Mouse (Mus musculus): ENCODE measurements at regions not wholly inside any gene's neighbourhood (a gene's known extent, or its start where the extent isn't known, plus 50 kb on each side); places are given as distances from the start of the nearest gene placed in this dataset.

- Histone ChIP-seq H3K9ac (ENCODE audit: low read depth, low read length) (no peak overlapping the region), H3K4me3 (ENCODE audit: low read depth, low read length) (no peak overlapping the region), H3K9me3 (ENCODE audit: control insufficient read depth) (no peaks in the 10 kb centered on the region), H3K27ac (ENCODE audit: low read depth, low read length) (no peak overlapping the region), H3K4me2 (replicated peaks; ENCODE audit: low read depth) (no peak overlapping the region), H3K4me1 (replicated peaks; ENCODE audit: control insufficient read depth, insufficient read depth, low read length) (no peaks in the 10 kb centered on the region), H3K36me3 (ENCODE audit: control insufficient read depth, insufficient read depth) (no peaks in the 10 kb centered on the region), H3K27me3 (replicated peaks; ENCODE audit: control insufficient read depth, insufficient read depth, low read length) (no peaks in the 10 kb centered on the region)
- 78% methylated on average over 2 of the region's 2 CpGs for WGBS
- ATAC-seq = no peak
- TF ChIP-seq CTCF (IDR thresholded peaks at IDR 0.05; ENCODE audit: low read depth) = no peak
These were observed 189.4 kb downstream of the Map2k6 start for GRCm38 (mm10) chr11:110588280-110588679.

GRCm38 (mm10) chr11:110595266-110595862 lies 196.4 kb downstream of the Map2k6 start:
- no peak overlapping the region for H3K4me2 ChIP-seq (replicated peaks; ENCODE audit: low read depth)
- no peak for ATAC-seq
- no peaks in the 10 kb centered on the region for H3K27me3 ChIP-seq (replicated peaks; ENCODE audit: control insufficient read depth, insufficient read depth, low read length)
- no peak overlapping the region for H3K9ac ChIP-seq (ENCODE audit: low read depth, low read length)
- 82% methylated on average over 7 of the region's 7 CpGs for WGBS
- no peaks in the 10 kb centered on the region for H3K36me3 ChIP-seq (ENCODE audit: control insufficient read depth, insufficient read depth)
- no peak for TF ChIP-seq CTCF (IDR thresholded peaks at IDR 0.05; ENCODE audit: low read depth)
- H3K27ac ChIP-seq (ENCODE audit: low read depth, low read length) = no peak overlapping the region
- no peaks in the 10 kb centered on the region for H3K4me1 ChIP-seq (replicated peaks; ENCODE audit: control insufficient read depth, insufficient read depth, low read length)
- no peak overlapping the region for H3K4me3 ChIP-seq (ENCODE audit: low read depth, low read length)
- no peaks in the 10 kb centered on the region for H3K9me3 ChIP-seq (ENCODE audit: control insufficient read depth)

- Histone ChIP-seq H3K9me3 (ENCODE audit: control insufficient read depth) (no peaks in the 10 kb centered on the region), H3K9ac (ENCODE audit: low read depth, low read length) (no peak overlapping the region), H3K4me1 (replicated peaks; ENCODE audit: control insufficient read depth, insufficient read depth, low read length) (no peaks in the 10 kb centered on the region), H3K27ac (ENCODE audit: low read depth, low read length) (no peak overlapping the region), H3K36me3 (ENCODE audit: control insufficient read depth, insufficient read depth) (no peaks in the 10 kb centered on the region), H3K4me2 (replicated peaks; ENCODE audit: low read depth) (no peak overlapping the region), H3K27me3 (replicated peaks; ENCODE audit: control insufficient read depth, insufficient read depth, low read length) (no peaks in the 10 kb centered on the region), H3K4me3 (ENCODE audit: low read depth, low read length) (no peak overlapping the region)
- ATAC-seq = no peak
- WGBS = 75% methylated on average over 10 of the region's 10 CpGs
- TF ChIP-seq CTCF (IDR thresholded peaks at IDR 0.05; ENCODE audit: low read depth) = peak; percentile 16; the same call in 1 of the 2 replicates
These were observed 206.3 kb downstream of the Map2k6 start for GRCm38 (mm10) chr11:110605041-110605882.

- TF ChIP-seq CTCF (IDR thresholded peaks at IDR 0.05; ENCODE audit: low read depth) = no peak
- Histone ChIP-seq H3K4me1 (replicated peaks; ENCODE audit: control insufficient read depth, insufficient read depth, low read length) (no peaks in the 10 kb centered on the region), H3K4me3 (ENCODE audit: low read depth, low read length) (no peak overlapping the region), H3K9me3 (ENCODE audit: control insufficient read depth) (no peaks in the 10 kb centered on the region), H3K27ac (ENCODE audit: low read depth, low read length) (no peak overlapping the region), H3K9ac (ENCODE audit: low read depth, low read length) (no peak overlapping the region), H3K27me3 (replicated peaks; ENCODE audit: control insufficient read depth, insufficient read depth, low read length) (no peaks in the 10 kb centered on the region), H3K36me3 (ENCODE audit: control insufficient read depth, insufficient read depth) (no peaks in the 10 kb centered on the region), H3K4me2 (replicated peaks; ENCODE audit: low read depth) (no peak overlapping the region)
- no peak for ATAC-seq
- 92% methylated on average over 2 of the region's 2 CpGs for WGBS
These were observed 210.4 kb downstream of the Map2k6 start for GRCm38 (mm10) chr11:110609276-110609675.

GRCm38 (mm10) chr11:110610831-110611230 lies 211.9 kb downstream of the Map2k6 start:
- Histone ChIP-seq H3K27me3 (replicated peaks; ENCODE audit: control insufficient read depth, insufficient read depth, low read length) (no peaks in the 10 kb centered on the region), H3K4me2 (replicated peaks; ENCODE audit: low read depth) (no peak overlapping the region), H3K9me3 (ENCODE audit: control insufficient read depth) (no peaks in the 10 kb centered on the region), H3K9ac (ENCODE audit: low read depth, low read length) (no peak overlapping the region), H3K4me1 (replicated peaks; ENCODE audit: control insufficient read depth, insufficient read depth, low read length) (no peaks in the 10 kb centered on the region), H3K4me3 (ENCODE audit: low read depth, low read length) (no peak overlapping the region), H3K36me3 (ENCODE audit: control insufficient read depth, insufficient read depth) (no peaks in the 10 kb centered on the region), H3K27ac (ENCODE audit: low read depth, low read length) (no peak overlapping the region)
- 75% methylated on average over 7 of the region's 7 CpGs for WGBS
- no peak for TF ChIP-seq CTCF (IDR thresholded peaks at IDR 0.05; ENCODE audit: low read depth)
- no peak for ATAC-seq

GRCm38 (mm10) chr11:110632001-110632400 lies 233.1 kb downstream of the Map2k6 start:
- H3K4me2 ChIP-seq (replicated peaks; ENCODE audit: low read depth) = no peak overlapping the region
- no peaks in the 10 kb centered on the region for H3K27me3 ChIP-seq (replicated peaks; ENCODE audit: control insufficient read depth, insufficient read depth, low read length)
- H3K9me3 ChIP-seq (ENCODE audit: control insufficient read depth) = no peaks in the 10 kb centered on the region
- ATAC-seq = no peak
- H3K9ac ChIP-seq (ENCODE audit: low read depth, low read length) = no peak overlapping the region
- H3K27ac ChIP-seq (ENCODE audit: low read depth, low read length) = no peak overlapping the region
- 81% methylated on average over 6 of the region's 6 CpGs for WGBS
- no peaks in the 10 kb centered on the region for H3K4me1 ChIP-seq (replicated peaks; ENCODE audit: control insufficient read depth, insufficient read depth, low read length)
- no peak overlapping the region for H3K4me3 ChIP-seq (ENCODE audit: low read depth, low read length)
- no peaks in the 10 kb centered on the region for H3K36me3 ChIP-seq (ENCODE audit: control insufficient read depth, insufficient read depth)
- no peak for TF ChIP-seq CTCF (IDR thresholded peaks at IDR 0.05; ENCODE audit: low read depth)
